Comparison of ENCODE assay signal across 8 mouse cellular contexts in genomic region chr11:52370538-52370937, GRCm38 (mm10). TPM values are rescaled to one million over a fixed set of nuclear protein-coding genes. Genes with fewer than 3 reads are reported as not detected.
DNase-seq lines count a peak whose midpoint lies in the region; ATAC-seq and TF ChIP-seq lines count a peak whose summit lies in the region.

No protein-coding gene starts in this region.

- DNase-seq in gastrocnemius, postnatal 25 days = peak; percentile 59
- DNase-seq in gastrocnemius, postnatal 4 days (ENCODE audit: low spot score in 2 of 2) = no peak
- DNase-seq in 3T3-L1 (ENCODE audit: low read depth, low spot score) = peak; percentile 76
- DNase-seq in brain, embryonic 14.5 days (ENCODE audit: low read depth) = peak; percentile 88
- peak; percentile 42 to 68 for DNase-seq in heart, postnatal 14 days
- DNase-seq in thymus, adult 2 months = no peak

- ATAC-seq in liver, embryonic 12.5 days = no peak
- ATAC-seq in inflammation-experienced regulatory T-cells, adult 6 months = no peak

- H3K4me3 ChIP-seq in liver, embryonic 12.5 days = no peak overlapping the region
- H3K4me3 ChIP-seq in thymus, adult 2 months (ENCODE audit: control insufficient read depth, insufficient read depth, low read length) = no peak overlapping the region

- H3K36me3 ChIP-seq in liver, embryonic 12.5 days = peaks cover 22% of the 10 kb centered on the region
- H3K36me3 ChIP-seq in thymus, adult 2 months (ENCODE audit: control insufficient read depth, insufficient read depth, low read length) = peaks cover 6% of the 10 kb centered on the region

- H3K4me2 ChIP-seq in liver, embryonic 12.5 days = no peak overlapping the region

- peak overlapping the region; percentile 32; the same call in 1 of the 2 replicates for H3K27ac ChIP-seq in liver, embryonic 12.5 days
- H3K27ac ChIP-seq in thymus, adult 2 months (ENCODE audit: control insufficient read depth, insufficient read depth, low read length) = no peak overlapping the region

- no peaks in the 10 kb centered on the region for H3K27me3 ChIP-seq in liver, embryonic 12.5 days (replicated peaks)
- H3K27me3 ChIP-seq in thymus, adult 2 months (ENCODE audit: control insufficient read depth, insufficient read depth, low read length) = no peaks in the 10 kb centered on the region

- no peaks in the 10 kb centered on the region for H3K9me3 ChIP-seq in liver, embryonic 12.5 days (replicated peaks)

- peaks cover 75% of the 10 kb centered on the region for H3K4me1 ChIP-seq in liver, embryonic 12.5 days
- H3K4me1 ChIP-seq in thymus, adult 2 months (replicated peaks; ENCODE audit: control insufficient read depth, insufficient read depth, low read length) = peaks cover 15% of the 10 kb centered on the region

- intact Hi-C loops in heart, postnatal 14 days (cut with DNase I) = no loop called here

- WGBS in liver, embryonic 12.5 days (ENCODE audit: insufficient replicate concordance) = 50% methylated on average over 2 of the region's 2 CpGs
- 62% methylated on average over 2 of the region's 2 CpGs for WGBS in thymus, adult 2 months

- TF ChIP-seq CTCF in brain, embryonic 14.5 days (IDR thresholded peaks at IDR 0.05; ENCODE audit: borderline replicate concordance, extremely low read depth, insufficient read depth, insufficient read length) = no peak
- TF ChIP-seq CTCF in thymus, adult 2 months (IDR thresholded peaks at IDR 0.05; ENCODE audit: borderline replicate concordance, control insufficient read depth, extremely low read depth, insufficient read depth, low read length, poor library complexity) = no peak

- no peak overlapping the region for H3K9ac ChIP-seq in liver, embryonic 12.5 days

- TF ChIP-seq POLR2A in brain, embryonic 14.5 days (IDR thresholded peaks at IDR 0.05; ENCODE audit: borderline replicate concordance, extremely low read depth, insufficient read depth, insufficient read length, poor library complexity, severe bottlenecking) = no peak
- no peak for TF ChIP-seq POLR2A in thymus, adult 2 months (IDR thresholded peaks at IDR 0.05; ENCODE audit: control insufficient read depth, extremely low read depth, insufficient read depth, low read length, poor library complexity)

RNA-seq across cellular contexts. Expression of gene Vdac1, which starts 9.9 kb away (rescaled TPM):
- 1,000 to 10,000 TPM; 1,373 to 1,455 TPM for total RNA-seq in gastrocnemius, postnatal 25 days (2021)
- 100 to 1,000 TPM; 797 to 932 TPM for total RNA-seq in gastrocnemius, postnatal 4 days (2021)
- polyA plus RNA-seq in brain, embryonic 14.5 days (2012; rRNA removed) = 154 and 228 TPM in 2 replicates
- 100 to 1,000 TPM; 926 to 937 TPM for total RNA-seq in heart, postnatal 14 days (2021)
- 156 and 159 TPM in 2 replicates for polyA plus RNA-seq in liver, embryonic 12.5 days (2016; fragmentation: Nextera tagmentation; extraction: Ambion mirVana)
- 100 to 1,000 TPM in 1 of 3 experiments, 10 to 100 TPM in 2; 67.6 to 143 (median 84.9) TPM for polyA plus RNA-seq in inflammation-experienced regulatory T-cells, adult 6 months (2017; shearing (Covaris generic))
- 64.8 and 70.3 TPM in 2 replicates for polyA plus RNA-seq in thymus, adult 2 months (2012; rRNA removed)

RNA-seq across cellular contexts. Expression of gene 9530068E07Rik, which starts 25.7 kb away (rescaled TPM):
- total RNA-seq in gastrocnemius, postnatal 25 days (2021) = 10 to 100 TPM; 42.4 to 47.6 TPM
- total RNA-seq in gastrocnemius, postnatal 4 days (2021) = 100 to 1,000 TPM in 1 of 2 experiments, 10 to 100 TPM in 1; 97.0 to 100 TPM
- 101 and 115 TPM in 2 replicates for polyA plus RNA-seq in brain, embryonic 14.5 days (2012; rRNA removed)
- total RNA-seq in heart, postnatal 14 days (2021) = 10 to 100 TPM; 87.6 to 89.3 TPM
- 72.5 and 76.4 TPM in 2 replicates for polyA plus RNA-seq in liver, embryonic 12.5 days (2016; fragmentation: Nextera tagmentation; extraction: Ambion mirVana)
- polyA plus RNA-seq in inflammation-experienced regulatory T-cells, adult 6 months (2017; shearing (Covaris generic)) = 10 to 100 TPM; 36.1 to 45.4 (median 44.5) TPM
- 124 and 127 TPM in 2 replicates for polyA plus RNA-seq in thymus, adult 2 months (2012; rRNA removed)

Comparison
In these comparisons a context has a peak if more than half of its experiments do, and no peak if none do; other contexts are left out.
1. DNase-seq: peak in gastrocnemius, postnatal 25 days (single experiment), 3T3-L1 (single experiment), brain, embryonic 14.5 days (single experiment) and heart, postnatal 14 days (2 of 2); none in gastrocnemius, postnatal 4 days (0 of 2) and thymus, adult 2 months (single experiment).